Mouse (Mus musculus) MN1 (cell line): ENCODE data around the gene Nkain2.

Source experiments
- DNase-seq: peaks from one replicate; pipeline ENCODE4 v3.0.0-alpha.2; 2016; ENCODE audit warnings: low spot score

Gene Nkain2

DNA sequence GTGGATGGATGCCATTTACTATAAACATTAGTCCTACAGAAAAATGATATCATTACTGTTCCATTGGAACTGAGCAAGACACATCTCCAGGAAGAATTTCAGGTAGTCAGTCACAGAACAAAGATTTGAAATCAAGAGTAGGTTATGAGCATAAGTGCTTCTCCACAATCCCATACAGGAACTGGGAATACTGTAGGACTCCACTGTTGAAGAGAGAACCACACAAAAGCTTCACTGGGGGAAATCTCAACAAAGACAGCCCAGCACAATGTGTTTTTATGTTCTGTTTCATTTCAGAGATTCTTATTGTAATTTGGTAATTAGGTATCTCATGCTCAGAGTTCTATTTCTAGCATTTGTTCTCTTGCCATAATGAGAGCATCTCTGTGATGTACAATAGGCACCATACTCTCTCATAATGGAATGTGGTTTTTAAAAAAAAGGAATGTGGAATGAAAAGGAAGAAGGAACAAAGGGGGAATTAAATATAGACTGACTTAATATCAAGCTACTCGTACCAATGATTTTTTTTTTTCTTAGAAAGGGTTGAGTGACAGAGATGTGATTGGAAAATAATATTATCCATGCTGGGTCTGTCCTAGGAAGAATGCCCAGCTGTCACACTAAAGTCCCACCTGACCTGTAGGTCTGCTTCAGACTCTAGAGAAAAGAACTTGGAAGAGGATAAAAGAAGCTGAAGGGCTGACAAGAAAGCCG lies 313.5 kb downstream of the Nkain2 start:
- no peak for DNase-seq

DNA sequence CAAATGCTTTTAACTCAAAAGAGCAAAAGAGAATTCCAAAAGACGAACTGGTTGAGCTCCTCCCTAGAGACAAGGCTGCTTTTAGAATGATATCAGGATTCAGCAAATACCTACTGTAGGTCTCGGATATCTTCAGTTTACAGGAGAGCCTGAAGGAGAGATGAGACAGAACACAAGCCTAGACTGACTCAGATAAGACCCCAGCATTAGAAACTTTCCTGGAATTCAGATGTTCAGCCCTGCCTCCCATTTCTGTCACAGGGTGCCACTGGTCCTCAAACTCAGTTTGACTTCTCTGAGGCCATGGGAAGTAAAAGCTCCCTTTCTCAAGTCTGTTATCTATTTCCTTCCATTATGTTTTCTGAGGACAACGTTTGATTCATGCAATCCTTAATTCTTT lies 332.6 kb downstream of the Nkain2 start:
- no peak for DNase-seq

DNA sequence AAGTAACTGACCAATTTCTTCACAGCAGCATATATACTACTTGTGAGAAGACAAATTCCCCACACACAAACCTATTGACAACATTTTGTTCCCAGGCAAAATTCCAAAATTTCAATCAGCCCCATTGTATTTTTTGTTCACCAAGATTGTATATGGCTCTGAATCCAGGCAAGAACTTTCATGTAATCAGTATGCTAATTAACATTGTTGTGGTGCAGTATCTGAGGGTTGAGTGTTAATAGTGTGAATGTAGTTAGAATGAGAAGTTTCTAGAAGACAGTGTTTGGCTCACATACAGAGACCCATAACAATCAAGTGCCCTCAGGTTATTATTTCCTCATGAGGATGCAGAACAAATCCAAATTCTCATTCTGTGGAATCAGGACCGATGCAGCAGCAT lies 354.2 kb downstream of the Nkain2 start:
- no peak for DNase-seq

DNA sequence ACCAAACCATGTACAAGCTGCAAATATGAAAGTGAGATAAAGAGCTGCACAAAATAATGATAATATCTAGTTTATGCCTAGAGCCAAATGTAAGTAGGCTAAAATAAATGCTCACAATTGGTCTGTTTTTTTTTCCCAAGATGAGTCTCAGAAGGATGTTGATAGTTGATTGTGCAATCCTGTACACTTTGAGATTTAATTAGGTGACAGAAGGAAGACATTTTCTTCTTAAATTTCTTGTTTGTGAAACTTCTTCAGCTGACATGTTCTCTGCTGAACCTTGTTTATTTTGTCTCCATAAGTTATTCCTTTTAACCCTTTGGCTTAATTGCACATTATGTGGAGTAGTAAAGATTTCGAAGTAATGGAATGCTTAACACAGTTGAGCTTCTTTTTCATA lies 379.4 kb downstream of the Nkain2 start:
- DNase-seq: no peak

DNA sequence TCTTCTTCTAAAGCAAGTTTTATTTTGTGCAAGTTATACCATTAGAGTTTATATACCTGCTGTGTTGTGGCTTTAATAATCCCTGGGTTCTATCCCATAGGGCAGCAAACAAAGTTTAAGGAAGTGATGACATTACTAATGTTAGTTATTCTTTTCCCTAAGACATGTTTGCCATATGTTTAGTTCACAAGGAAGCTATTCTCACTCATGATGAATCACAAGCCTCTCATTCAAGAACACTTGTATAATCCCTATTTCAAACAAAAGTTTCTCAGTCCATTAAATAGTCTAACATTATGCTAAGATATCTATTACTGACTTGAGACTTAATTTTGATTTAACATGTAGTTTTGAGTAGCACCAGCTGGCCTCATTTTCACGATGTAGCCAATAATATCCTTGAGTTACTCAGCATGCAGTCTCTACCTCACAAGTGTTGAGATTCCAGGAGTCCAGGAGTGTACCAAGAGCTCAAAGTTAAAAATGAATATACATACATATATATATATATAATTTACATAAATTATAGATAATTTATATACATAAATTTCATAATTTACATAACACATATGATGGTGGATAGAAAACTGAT lies 395.6 kb downstream of the Nkain2 start:
- no peak for DNase-seq

DNA sequence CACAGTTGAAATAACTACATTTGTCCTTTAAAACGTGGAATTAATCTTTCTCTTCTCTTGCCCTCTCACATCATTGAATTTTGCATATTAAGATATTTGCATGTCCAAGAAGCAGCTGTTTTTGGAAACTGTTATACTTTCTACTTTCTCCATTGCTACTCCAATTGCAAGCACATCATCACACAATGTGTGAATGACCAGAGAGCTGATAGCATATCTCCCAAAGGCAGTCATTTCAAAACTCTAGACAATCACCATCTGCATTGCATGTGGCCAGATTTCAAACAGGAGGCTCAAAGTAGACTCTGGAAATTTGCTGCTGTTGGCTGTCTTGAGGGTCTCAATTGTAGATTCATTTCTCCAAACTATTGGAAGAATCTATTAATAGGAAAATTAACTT lies 396.7 kb downstream of the Nkain2 start:
- no peak for DNase-seq

DNA sequence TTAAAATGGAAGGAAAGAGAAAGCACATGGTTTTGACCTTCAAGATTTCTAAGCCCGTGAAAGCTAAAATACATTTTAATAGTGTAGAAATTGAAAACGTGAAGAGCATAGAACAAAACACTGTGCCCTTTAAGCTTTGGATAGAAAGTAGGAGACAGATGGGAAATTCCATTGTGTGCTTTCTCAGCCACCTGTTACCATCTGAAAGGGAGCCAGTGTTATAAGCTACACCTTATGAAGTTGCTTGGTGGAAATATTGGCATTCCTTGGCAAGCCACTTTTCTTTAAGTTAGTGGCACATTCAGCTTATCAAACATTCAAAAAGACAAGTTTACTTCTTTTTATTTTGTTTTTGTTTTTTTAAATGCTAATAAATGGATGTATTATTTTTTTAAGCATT lies 427.5 kb downstream of the Nkain2 start:
- DNase-seq: no peak

DNA sequence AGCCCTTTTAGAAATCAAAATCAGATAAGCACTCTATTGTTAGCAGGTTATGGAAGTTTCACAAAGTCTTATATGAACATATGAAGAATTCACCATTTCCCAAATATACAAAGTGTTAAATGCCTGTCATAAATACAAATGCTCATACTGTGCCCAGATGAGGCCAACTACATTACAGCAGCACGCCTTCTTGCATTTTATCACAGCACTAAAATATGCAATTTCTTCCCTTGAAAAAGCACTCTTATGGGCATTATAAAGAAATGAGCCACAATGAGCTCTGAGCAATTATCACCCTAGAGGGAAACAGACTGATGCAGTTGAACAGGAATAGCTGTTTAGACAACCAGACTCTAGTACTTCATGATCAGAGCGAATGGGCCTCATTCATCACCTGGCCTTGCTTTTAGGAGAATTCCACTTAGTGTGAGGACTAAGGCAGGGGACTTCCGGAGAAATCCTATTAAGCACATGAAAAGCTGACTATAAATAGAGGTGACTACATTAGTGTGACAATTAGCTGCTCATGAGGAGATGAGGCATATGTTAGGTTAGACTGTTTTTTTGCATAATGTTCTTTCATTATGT lies 450.2 kb downstream of the Nkain2 start:
- DNase-seq: no peak

DNA sequence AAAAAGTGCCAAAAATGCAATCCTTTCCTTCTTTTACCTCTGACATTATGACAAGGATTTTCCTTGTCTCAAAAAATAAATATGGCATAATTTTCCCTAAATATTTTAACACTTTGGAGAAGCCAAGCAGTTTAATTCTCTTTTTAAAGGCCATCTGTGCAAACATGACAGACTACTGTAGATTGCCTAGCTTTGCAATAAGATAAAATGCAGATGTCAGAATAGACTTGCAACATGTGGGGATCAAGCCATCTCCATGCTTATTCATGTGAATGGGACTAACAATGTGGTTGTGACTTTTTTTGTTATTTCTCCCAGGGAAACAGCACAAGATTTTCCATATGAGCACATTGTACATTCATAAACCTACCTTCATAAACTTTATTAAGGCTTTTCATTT lies 476.0 kb downstream of the Nkain2 start:
- no peak for DNase-seq

DNA sequence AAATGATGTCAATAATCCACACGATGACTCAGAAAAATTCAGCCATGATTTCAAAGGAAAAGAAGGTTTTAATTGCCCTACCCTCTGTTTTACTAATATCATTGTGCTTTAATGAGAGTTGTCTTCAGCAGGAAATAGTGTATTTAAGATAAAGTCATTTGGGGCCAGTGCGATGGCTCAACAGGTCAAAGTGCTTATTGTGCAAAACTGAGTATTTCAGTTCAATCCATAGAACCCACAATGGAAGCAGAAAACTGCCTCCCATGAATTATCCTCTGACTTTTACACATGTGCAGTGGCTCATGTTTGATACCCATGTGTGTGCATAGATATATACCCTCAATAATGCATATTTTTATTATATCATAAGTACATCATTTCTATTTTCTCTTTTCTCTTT lies 478.9 kb downstream of the Nkain2 start:
- DNase-seq: no peak

DNA sequence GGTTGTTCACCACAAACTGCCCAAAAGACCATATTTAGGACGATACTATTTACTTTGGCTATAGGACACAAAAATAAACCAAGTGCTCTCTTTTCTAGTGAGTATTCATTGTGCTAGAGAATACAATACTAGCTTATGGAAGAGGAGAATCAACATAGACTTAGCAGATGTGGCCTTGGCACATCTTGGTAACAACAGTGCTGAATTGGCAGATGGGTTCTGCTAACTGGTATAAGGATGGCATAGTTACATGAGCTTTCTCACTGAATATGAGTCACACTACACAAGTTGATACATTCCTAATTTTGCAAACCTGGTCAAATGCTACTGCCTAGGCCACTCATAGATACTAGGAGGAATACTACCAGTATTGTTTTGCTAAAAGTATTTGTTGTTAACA lies 489.3 kb downstream of the Nkain2 start:
- DNase-seq: no peak

DNA sequence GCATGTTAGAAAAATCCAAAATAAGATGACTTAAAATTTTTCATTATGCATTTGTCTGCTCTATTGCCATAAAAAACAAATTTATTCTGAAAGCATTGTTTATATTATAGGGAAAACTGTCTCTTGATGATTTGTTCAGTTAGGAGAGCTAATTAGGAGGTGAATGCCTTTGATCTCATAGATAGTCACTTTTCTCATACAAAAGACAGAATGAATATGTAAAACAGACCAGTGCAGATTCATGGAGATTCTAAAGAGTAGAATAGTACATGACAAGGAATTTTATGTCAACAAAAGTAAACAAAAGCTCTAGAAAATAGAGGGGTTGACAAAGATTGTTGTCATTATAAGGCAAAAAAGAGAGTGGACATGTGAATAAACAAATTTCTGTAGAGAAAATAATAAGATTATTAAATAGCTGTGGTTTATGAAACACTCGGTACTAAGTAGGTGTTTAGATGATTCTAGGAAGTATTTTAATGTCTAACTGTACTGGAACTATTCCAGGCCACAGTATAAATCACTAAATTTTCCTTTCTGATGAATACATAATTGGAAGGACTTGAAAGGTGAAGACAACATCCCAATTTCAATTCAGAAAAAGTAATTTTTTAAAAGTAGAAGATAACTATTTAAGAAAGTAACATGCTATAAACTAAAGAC lies 496.3 kb downstream of the Nkain2 start:
- DNase-seq: no peak

DNA sequence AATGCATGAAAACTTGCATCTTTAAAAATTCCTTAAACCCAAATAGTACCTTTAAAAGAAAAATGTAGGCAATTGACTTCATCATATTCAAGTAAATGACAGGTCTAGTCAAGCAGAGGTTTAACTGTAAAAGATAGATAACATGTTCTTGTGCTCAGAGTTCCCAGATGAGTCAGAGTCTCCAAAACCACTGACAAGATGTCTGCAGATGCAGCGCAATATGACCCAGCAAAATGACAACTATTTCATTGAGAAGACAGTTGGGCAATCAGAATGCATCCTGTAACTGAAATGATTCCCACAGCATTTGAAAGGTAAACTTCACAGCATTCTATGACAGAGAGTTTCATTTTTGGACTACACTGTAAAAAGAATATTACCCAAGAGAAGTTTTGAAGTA lies 496.9 kb downstream of the Nkain2 start:
- DNase-seq: no peak

DNA sequence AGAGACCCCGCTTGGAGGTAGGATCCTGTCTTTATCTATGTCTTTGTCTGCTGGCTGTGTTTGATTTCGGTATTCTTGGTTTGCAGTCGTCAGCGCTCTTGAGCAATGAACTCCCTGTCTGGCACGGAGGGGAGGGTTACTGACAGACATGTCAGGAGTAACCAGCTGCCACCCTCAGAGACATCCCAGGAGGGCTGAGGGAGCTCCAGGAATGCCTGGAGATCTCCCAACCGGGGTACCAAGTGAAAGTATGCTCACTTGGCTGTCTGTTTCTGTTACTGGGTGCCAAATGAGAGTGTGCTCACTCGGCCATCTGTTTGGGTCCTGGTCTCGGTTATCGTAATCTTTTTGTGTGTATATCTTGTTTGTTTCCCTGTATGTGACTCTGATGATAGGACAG lies 577.5 kb downstream of the Nkain2 start:
- DNase-seq: no peak

DNA sequence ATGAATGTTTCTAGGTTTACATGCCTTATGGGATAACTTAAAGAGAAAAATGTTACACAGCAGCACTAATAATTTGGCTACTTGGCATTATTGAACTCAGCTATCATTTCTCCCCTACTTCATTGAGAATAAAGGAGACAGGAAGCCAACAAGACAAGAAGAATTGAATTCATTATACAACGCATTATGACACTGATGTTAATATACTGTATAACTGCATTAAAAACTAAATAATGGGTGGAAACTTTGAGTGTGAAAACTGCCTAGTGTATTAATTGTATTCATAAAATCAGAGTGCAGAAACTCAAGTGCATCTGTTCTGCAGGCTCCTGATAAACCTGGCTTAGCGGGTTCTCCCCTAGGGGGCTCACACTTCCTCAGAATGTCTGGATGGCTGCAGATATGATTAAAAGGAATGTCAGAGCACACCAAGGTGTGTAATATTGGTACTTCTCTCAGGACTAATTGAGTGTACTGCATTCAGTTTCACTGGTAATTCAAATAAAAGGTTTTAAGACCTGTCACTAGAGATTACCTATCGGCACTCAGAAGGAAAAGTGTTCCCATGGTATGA lies 589.2 kb downstream of the Nkain2 start:
- DNase-seq: no peak

DNA sequence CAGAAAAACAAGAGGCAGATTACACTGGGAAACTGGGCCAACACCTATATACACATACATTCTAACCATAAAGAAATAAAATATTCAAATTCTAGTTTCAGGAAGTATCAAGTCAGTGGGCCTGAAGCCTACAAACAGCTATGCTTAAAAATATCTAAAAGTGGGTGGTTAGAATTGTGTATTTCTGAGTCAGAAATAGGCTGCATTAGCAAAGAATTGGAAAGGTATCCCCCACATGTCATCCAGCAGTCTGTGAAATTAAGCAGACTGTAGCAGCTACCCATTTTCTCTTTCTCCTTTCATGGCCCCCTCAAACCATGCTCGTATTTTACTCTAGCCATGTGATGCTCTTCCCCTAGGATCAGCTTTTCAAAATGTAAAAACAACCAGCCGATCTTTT lies 599.8 kb downstream of the Nkain2 start:
- no peak for DNase-seq

DNA sequence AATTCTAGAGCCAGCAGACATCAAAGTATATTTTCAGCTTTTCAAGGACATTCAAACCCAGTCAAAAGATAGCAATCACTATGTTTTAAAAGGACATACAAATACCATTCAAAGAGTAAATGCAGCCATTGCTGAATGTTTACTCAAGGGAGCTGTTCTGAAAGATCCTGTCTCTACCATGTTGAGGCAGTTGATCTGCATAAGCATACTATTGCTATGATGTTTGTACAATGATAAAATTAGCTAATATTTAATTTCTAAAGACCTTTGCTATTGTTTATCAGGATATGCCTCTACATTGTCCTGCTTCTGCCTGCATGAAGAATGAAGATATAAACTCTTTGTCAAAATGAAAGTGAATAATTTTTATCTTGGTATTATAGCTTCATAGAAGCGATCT lies 606.6 kb downstream of the Nkain2 start:
- DNase-seq: no peak

DNA sequence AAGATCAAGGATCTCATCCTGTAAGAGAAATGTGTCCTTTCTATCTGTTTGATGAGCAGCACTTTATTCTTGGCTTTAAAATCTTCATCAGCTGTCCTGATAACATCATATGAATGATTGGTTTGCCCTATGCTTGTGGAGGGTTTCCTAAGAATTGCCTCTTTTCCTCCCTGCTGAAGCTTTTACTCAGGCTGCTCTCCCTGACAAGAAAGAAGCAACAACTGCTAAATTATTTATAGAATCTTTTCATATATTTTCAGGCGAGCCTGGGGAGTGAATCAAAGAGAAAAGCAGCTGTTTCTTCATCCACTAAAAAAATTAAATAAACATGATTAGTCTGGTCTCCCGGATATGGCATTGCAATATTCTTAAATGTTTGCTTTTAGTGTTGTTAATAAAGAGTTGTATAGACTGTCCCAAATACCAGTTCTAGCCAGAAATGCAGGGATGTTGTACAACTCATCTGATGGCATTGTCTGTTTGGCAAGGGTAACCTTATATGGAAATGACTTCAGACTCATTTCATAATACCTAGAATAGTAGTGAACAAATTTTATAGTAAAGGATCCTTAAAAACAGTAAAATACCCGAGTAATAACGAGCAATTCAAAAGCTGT lies 646.9 kb downstream of the Nkain2 start:
- no peak for DNase-seq

DNA sequence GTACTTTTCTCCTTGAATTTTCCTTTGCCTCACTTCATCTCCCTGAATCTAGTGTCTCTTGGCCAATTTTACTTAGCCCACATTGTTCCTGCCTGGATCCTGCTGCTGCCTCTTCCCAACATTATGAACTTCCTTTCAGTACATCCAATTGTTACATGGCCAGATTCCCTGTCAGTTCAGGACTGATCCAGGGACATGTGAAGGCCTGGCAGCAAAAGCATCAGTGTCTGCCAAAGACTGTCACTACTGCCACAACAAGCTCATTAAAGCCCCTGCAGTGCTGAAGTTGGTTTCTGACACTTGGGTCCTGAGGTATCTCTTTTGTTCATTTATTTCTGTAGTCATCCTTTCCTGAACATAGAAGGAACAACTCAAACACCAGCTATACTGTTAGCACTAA lies 649.1 kb downstream of the Nkain2 start:
- no peak for DNase-seq

DNA sequence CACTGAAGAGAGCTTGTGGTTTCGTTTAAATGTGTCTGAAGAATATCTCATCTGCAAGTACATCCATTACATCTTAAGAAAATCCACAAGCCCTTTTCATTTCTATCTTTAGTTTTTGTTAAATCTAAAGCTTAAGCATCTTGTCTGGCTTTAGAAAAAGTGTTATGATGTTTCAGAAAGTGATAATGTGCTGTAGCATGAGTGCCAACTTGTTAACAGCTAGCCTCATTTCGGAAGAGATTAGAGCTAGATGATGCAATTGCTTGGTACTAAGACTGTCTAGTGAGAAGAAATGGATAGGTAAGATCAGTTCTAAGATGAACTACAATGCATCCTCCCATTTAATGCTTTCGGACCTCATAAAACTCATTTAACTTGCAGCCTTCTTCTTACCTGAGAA lies 707.3 kb downstream of the Nkain2 start:
- no peak for DNase-seq

DNA sequence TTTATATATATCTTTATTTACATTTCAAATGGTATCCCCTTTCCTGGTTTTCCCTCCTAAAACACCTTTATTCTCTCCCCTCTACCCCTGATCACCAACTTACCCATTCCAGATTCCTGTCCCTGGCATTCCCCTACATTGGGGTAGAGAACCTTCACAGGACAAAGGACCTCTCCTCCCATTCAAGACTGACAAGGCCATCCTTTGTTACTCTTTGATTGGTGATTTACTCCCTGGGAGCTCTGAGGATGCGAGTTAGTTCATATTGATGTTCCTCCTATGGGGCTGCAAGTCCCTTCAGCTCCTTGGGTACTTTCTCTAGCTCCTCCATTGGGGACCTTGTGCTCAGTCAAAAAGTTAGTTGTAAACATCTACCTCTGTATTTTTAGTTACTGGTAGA lies 798.9 kb downstream of the Nkain2 start:
- DNase-seq: no peak

DNA sequence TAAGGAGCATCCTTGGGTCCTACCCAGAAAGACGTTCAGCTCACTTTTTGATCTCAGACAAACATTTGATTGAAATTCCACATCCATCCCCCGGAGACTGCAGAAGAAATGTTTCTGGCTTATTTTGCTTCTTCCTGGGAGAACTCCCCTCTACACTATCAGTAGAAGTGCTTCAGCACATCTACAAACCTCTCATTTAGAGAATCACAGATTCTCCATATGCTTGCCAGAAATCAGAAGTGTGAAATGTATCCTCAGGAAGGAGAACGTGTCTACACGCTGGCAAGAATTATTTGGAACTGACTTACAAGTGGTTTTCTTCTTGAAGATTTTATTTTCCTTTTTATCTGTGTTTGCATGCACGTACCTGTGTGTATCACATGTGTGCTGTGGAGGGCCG lies 829.9 kb downstream of the Nkain2 start:
- DNase-seq: no peak

DNA sequence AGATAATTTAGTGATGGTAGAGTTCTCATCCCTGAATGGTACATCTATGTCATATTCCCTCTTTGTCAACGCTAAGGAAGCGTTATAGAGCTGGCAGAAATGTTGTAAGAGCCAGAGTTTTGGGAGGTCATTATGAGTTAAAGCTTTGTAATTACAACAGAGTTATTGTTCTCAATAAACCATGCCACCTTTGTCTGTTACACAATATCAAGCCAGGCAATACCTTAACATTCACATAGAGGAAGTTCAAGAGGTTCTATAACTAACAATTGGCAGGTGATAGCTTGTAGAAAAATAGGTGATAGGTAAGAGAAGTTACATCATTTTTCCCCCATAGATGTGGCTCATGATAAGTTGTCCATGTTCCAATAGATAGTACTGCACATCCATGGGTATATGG lies 832.0 kb downstream of the Nkain2 start:
- no peak for DNase-seq
